Mouse (Mus musculus): Measurements from ENCODE around the gene Iqsec1.

Iqsec1 gene

GRCm38 (mm10) chr6:90812072-90812471 lies 176.4 kb downstream of the Iqsec1 start:
- peak; percentile 27 for DNase-seq

- DNase-seq = no peak
Observed at GRCm38 (mm10) chr6:90810576-90810975, 177.9 kb downstream of the Iqsec1 start.

- peak; percentile 95 for DNase-seq
Observed at GRCm38 (mm10) chr6:90809960-90810362, 178.5 kb downstream of the Iqsec1 start.

- DNase-seq = peak; percentile 62
Observed at GRCm38 (mm10) chr6:90809077-90809840, 179.2 kb downstream of the Iqsec1 start.

- DNase-seq = peak; percentile 45
Observed at GRCm38 (mm10) chr6:90808544-90808943, 179.9 kb downstream of the Iqsec1 start.

- DNase-seq = no peak
Observed at GRCm38 (mm10) chr6:90808134-90808533, 180.4 kb downstream of the Iqsec1 start.

- DNase-seq = no peak
Observed at GRCm38 (mm10) chr6:90807581-90807980, 180.9 kb downstream of the Iqsec1 start.

- DNase-seq = no peak
Observed at GRCm38 (mm10) chr6:90806743-90807142, 181.7 kb downstream of the Iqsec1 start.

GRCm38 (mm10) chr6:90805101-90805500 lies 183.4 kb downstream of the Iqsec1 start:
- no peak for DNase-seq

GRCm38 (mm10) chr6:90804646-90805045 lies 183.8 kb downstream of the Iqsec1 start:
- DNase-seq = no peak

- peak; percentile 73 for DNase-seq
Observed at GRCm38 (mm10) chr6:90802604-90803003, 185.9 kb downstream of the Iqsec1 start.

GRCm38 (mm10) chr6:90802058-90802457 lies 186.4 kb downstream of the Iqsec1 start:
- no peak for DNase-seq

GRCm38 (mm10) chr6:90800825-90801224 lies 187.7 kb downstream of the Iqsec1 start:
- no peak for DNase-seq

GRCm38 (mm10) chr6:90799116-90799515 lies 189.4 kb downstream of the Iqsec1 start:
- DNase-seq = no peak

GRCm38 (mm10) chr6:90798201-90798600 lies 190.3 kb downstream of the Iqsec1 start:
- no peak for DNase-seq

GRCm38 (mm10) chr6:90796902-90797596 lies 191.4 kb downstream of the Iqsec1 start:
- no peak for DNase-seq

GRCm38 (mm10) chr6:90790901-90791300 lies 197.6 kb downstream of the Iqsec1 start:
- DNase-seq = no peak

- no peak for DNase-seq
Observed at GRCm38 (mm10) chr6:90789520-90789919, 199.0 kb downstream of the Iqsec1 start.

- no peak for DNase-seq
Observed at GRCm38 (mm10) chr6:90787587-90787986, 200.9 kb downstream of the Iqsec1 start.

- DNase-seq = no peak
Observed at GRCm38 (mm10) chr6:90787036-90787435, 201.4 kb downstream of the Iqsec1 start.

GRCm38 (mm10) chr6:90786589-90786988 lies 201.9 kb downstream of the Iqsec1 start:
- no peak for DNase-seq

- DNase-seq = no peak
Observed at GRCm38 (mm10) chr6:90783945-90784344, 204.5 kb downstream of the Iqsec1 start.

- DNase-seq = no peak
Observed at GRCm38 (mm10) chr6:90783176-90783575, 205.3 kb downstream of the Iqsec1 start.
